Mouse (Mus musculus) hindbrain, embryonic 16.5 days (tissue): ENCODE measurements around the gene Psmc5. TPM values are rescaled to one million over a fixed set of nuclear protein-coding genes. Genes with fewer than 3 reads are reported as not detected.

ENCODE experiments used
- ATAC-seq: fragments of 200-750 bp; cut with Nextera tagmentation; 2 replicates; pipeline ENCODE4 v1.8.0; 2017; ENCODE audit warnings: moderate TSS enrichment, moderate library complexity
- H3K27ac ChIP-seq: fragments of 300-500 bp; sonication (generic); 2 replicates; pipeline ENCODE4 v1.5.1; 2014; ENCODE audit warnings: low read depth, mild to moderate bottlenecking, control low read depth, low read length, moderate library complexity
- H3K27me3 ChIP-seq: fragments of 300-500 bp; sonication (generic); replicated peaks from 2 replicates; pipeline ENCODE4 v1.6.1; 2014; ENCODE audit warnings: low read length; ENCODE audit not compliant: control insufficient read depth, insufficient read depth
- H3K36me3 ChIP-seq: fragments of 300-500 bp; sonication (generic); 2 replicates; pipeline ENCODE4 v1.6.1; 2014; ENCODE audit warnings: mild to moderate bottlenecking, low read length, moderate library complexity, mixed read lengths; ENCODE audit not compliant: control insufficient read depth, insufficient read depth
- H3K4me1 ChIP-seq: fragments of 300-500 bp; sonication (generic); 2 replicates; pipeline ENCODE4 v1.6.1; 2014; ENCODE audit warnings: low read depth, low read length; ENCODE audit not compliant: control insufficient read depth, insufficient read depth
- H3K4me2 ChIP-seq: fragments of 300-500 bp; sonication (generic); 2 replicates; pipeline ENCODE4 v1.6.1; 2014; ENCODE audit warnings: mild to moderate bottlenecking, low read length, control low read depth, moderate library complexity
- H3K4me3 ChIP-seq: fragments of 300-500 bp; sonication (generic); 2 replicates; pipeline ENCODE4 v1.5.1; 2014; ENCODE audit warnings: mild to moderate bottlenecking, low read length, control low read depth, moderate library complexity
- H3K9ac ChIP-seq: fragments of 300-500 bp; sonication (generic); 2 replicates; pipeline ENCODE4 v1.6.1; 2014; ENCODE audit warnings: low read depth, mild to moderate bottlenecking, control low read depth, low read length, moderate library complexity
- H3K9me3 ChIP-seq: fragments of 300-500 bp; sonication (generic); 2 replicates; pipeline ENCODE4 v1.6.1; 2014; ENCODE audit warnings: mild to moderate bottlenecking, low read length, moderate library complexity; ENCODE audit not compliant: control insufficient read depth
- WGBS: fragments of 180-500 bp; shearing (Covaris S2); extraction: QIAGEN DNeasy Blood & Tissue Kit; methylation state at CpG from one replicate; pipeline ENCODE4 v1.1.7; 2014; 5-methylcytosine and 5-hydroxymethylcytosine counted together
- polyA plus RNA-seq: library from polyadenylated mRNA; unstranded; fragments of >200 nt; fragmentation: Nextera tagmentation; extraction: Ambion mirVana; gene quantifications from 2 replicates; pipeline ENCODE4 v1.2.1, GENCODE M21; 2015

Gene Psmc5
- polyA plus RNA-seq, 1 experiment from 2014 or later: 330 TPM

DNA sequence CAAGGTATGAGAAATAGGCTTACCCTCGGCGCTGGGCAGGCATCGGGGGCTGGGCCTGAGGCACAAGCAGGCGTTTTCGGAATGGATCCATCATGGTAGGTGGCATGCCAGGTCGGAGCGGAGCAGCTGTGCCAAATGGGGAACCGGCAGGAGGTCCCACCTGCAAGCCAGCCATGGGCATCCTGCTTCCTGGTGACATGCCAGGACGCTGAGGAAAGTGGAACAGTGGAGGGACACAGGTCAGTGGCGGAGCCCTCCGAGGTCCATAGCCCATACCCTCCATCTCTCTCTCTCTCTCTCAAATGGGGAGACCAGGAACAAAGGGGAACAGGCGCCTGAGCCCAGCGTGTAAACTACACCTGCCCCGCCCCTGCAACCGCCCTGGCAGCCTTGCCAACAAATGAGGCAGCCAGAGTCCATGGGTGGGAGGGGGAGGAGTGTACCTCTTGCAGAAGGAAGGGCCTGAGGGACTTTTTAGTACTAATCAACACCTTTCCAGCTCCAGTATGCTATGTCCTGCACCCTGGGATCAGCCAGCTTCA, 11.4 kb downstream of the Psmc5 start:
- H3K27me3 ChIP-seq: no peaks in the 10 kb centered on the region
- WGBS: 61% methylated on average over 15 of the region's 15 CpGs
- peak overlapping the region; percentile 35; the same call in 1 of the 2 replicates for H3K27ac ChIP-seq
- H3K4me1 ChIP-seq: peaks cover 23% of the 10 kb centered on the region
- peaks cover 43% of the 10 kb centered on the region for H3K36me3 ChIP-seq
- no peak overlapping the region for H3K9ac ChIP-seq
- no peak for ATAC-seq
- 0 out of 2 replicates have a peak overlapping the region, but pooled peaks have one; percentile 2 for H3K4me3 ChIP-seq
- no peaks in the 10 kb centered on the region for H3K9me3 ChIP-seq
- peak overlapping the region; percentile 17 for H3K4me2 ChIP-seq

DNA sequence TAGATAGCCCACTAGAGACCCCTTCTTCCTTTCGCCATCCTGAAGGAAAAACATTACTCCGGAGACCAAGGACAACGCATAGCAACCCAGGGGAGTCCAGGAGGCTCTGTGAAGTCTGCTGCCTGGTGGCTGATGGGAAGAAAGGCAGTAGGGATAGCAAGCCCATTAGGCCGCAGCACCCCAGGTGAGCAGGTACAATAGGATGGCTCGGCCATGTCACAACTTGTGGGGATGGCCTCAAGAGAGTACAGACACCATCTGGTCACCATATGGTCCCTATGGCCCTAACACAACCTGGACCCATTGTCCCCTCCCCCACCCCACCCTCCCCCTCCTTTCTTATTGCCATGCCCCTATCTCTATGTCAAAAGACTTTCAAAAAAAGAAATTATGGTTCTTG, 11.9 kb downstream of the Psmc5 start:
- no peaks in the 10 kb centered on the region for H3K27me3 ChIP-seq
- no peak overlapping the region for H3K4me3 ChIP-seq
- H3K27ac ChIP-seq: peak overlapping the region; percentile 76
- 58% methylated on average over 5 of the region's 5 CpGs for WGBS
- H3K4me1 ChIP-seq: peaks cover 23% of the 10 kb centered on the region
- H3K4me2 ChIP-seq: no peak overlapping the region; the same call in 1 of the 2 replicates
- H3K36me3 ChIP-seq: peaks cover 38% of the 10 kb centered on the region
- ATAC-seq: no peak
- H3K9ac ChIP-seq: no peak overlapping the region
- H3K9me3 ChIP-seq: no peaks in the 10 kb centered on the region

DNA sequence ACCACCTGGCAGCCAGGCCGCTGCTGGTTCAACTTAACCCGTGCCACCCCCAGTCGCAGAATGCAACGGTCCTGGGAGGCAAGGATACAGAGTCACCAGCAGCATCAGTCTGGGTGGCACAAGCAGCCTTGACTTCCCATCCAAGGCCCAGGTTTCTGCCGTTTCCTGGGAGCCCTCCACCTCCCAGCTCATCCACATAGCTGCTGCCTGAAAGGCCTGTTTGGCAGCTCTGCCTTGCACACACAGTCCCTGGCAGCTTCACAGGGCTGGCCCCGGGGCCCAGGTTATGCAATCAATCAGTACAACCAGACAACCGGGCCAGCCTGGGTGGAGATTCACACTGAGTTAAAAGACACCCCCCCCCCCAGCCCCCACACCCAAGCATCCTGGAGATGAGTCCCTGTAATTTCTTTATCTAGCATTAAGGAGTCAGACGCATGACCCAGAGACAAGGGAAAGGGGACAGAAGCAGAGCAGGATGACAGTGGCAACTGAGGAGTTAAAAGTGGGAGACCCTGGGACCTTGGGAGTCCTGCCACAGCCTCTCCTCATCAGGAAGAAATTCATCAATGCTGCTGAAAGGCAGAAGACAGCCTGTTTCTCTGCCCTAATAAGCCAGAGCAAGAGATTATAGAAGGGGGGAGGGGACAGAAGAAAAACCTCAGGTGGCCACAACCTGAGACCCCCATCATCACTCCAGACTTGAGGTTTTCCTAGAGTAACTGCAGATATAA, 12.5 kb downstream of the Psmc5 start:
- H3K4me1 ChIP-seq: peaks cover 23% of the 10 kb centered on the region
- H3K36me3 ChIP-seq: peaks cover 32% of the 10 kb centered on the region
- no peaks in the 10 kb centered on the region for H3K9me3 ChIP-seq
- H3K4me3 ChIP-seq: no peak overlapping the region
- no peak for ATAC-seq
- 36% methylated on average over 8 of the region's 8 CpGs for WGBS
- peak overlapping the region; percentile 31; the same call in 1 of the 2 replicates for H3K4me2 ChIP-seq
- no peaks in the 10 kb centered on the region for H3K27me3 ChIP-seq
- peak overlapping the region; percentile 76 for H3K27ac ChIP-seq
- H3K9ac ChIP-seq: peak overlapping the region; percentile 41

DNA sequence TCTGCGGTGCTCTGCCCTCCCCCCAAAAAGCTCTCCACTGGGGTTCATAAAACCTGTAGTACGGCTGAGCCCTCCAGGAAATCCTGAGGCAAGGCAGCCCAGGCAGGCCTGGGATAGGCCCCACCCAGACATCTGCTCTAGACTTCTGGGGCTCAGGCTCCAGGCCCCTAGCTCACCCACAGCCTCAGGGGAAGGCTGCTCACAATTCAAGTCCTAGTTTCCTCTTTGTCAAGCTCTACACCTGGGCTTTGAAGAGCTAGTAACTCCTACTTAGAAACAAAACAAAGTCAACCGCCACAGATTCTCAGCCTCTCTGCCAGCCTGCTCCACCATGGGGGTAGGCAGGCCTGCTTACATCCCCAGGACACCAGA, 13.1 kb downstream of the Psmc5 start:
- Histone ChIP-seq H3K36me3 (peaks cover 27% of the 10 kb centered on the region), H3K4me3 (no peak overlapping the region), H3K27ac (peak overlapping the region; percentile 76), H3K9ac (peak overlapping the region; percentile 41), H3K9me3 (no peaks in the 10 kb centered on the region), H3K27me3 (no peaks in the 10 kb centered on the region), H3K4me1 (peaks cover 23% of the 10 kb centered on the region), H3K4me2 (peak overlapping the region; percentile 31; the same call in 1 of the 2 replicates)
- ATAC-seq: no peak
- WGBS: 33% methylated on average over 3 of the region's 3 CpGs

DNA sequence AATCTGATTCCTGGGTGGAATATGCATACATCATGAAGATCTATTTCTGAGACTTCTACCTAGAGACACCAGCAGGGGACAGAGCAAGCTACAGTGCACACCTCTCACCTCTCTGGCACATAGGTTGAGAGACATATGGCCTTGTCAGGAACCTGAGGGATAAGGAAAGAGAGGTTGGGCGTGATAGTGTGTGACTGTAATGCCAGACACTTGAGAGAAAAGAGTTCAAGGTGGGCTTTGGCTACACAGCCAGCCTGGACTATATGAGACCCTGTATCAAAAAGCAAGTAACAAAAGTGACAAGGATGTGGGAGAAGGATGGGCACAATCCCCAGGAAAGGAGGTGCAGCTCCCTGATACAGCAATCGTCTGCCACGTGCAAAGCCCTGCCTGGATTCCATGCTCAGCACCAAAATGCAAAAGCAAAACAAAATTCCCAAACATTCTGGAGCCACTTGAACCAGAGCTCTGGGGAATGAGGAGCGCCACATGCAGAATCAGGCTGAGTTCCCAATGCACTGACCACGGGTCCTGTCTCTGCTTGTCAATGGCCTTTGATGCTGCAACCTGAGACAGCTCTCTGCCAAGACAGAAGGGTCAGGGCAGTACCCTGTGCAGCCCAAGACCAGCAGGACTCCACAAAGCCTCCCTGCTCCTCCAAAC, 15.3 kb downstream of the Psmc5 start:
- H3K9ac ChIP-seq: peak overlapping the region; percentile 95
- WGBS: 43% methylated on average over 5 of the region's 5 CpGs
- H3K4me3 ChIP-seq: peak overlapping the region; percentile 95
- peaks cover 5% of the 10 kb centered on the region for H3K36me3 ChIP-seq
- no peaks in the 10 kb centered on the region for H3K9me3 ChIP-seq
- no peaks in the 10 kb centered on the region for H3K27me3 ChIP-seq
- H3K4me1 ChIP-seq: peaks cover 25% of the 10 kb centered on the region
- H3K4me2 ChIP-seq: peak overlapping the region; percentile 85
- H3K27ac ChIP-seq: peak overlapping the region; percentile 41; the same call in 1 of the 2 replicates
- ATAC-seq: no peak

DNA sequence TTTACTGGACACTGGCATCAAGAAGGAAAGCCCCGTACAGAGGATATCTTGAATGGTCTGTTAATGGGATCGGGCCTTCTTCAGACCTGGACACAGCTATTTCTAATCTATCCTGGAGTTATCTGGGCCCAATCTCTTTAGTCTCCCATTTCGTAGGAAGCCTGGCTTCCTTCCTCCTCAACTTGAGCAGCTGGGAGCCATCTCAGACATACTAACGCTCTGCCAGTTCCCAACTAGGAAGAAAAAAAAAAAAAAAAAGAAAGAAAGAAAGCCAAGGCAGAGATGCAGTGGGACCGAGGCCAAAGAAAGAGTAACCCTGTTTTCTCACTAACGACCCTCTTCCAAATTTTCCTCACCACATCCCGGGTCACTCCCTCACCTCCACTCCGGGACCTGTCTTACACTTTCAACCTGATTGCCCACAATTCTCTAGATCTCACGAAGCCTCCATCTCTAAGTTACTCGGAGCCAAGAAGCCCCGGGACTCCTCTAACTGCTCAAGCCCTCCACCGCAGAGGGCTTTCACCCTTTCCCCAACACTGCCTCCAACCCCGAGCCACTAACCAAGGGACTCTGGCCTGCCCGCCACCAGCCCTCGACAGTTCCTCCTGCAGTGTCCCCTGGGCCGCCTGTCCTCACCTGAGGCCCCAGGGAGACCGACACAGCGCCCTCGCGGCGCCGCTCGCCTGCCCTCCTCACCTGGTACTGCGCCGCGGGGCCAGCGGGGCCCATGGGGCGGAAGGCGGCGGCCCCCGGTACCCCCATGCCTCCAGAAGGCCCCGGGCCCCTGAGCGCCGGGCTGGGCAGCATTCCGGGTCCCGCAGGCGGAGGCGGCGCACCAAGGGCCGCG, 16.1 kb downstream of the Psmc5 start:
- Histone ChIP-seq H3K4me2 (peak overlapping the region; percentile 85), H3K27ac (peak overlapping the region; percentile 88), H3K4me1 (peaks cover 28% of the 10 kb centered on the region), H3K27me3 (no peaks in the 10 kb centered on the region), H3K9me3 (no peaks in the 10 kb centered on the region), H3K4me3 (peak overlapping the region; percentile 95), H3K36me3 (no peaks in the 10 kb centered on the region; the same call in 1 of the 2 replicates), H3K9ac (peak overlapping the region; percentile 95)
- ATAC-seq: peak; percentile 29
- 2% methylated on average over 37 of the region's 41 CpGs for WGBS

DNA sequence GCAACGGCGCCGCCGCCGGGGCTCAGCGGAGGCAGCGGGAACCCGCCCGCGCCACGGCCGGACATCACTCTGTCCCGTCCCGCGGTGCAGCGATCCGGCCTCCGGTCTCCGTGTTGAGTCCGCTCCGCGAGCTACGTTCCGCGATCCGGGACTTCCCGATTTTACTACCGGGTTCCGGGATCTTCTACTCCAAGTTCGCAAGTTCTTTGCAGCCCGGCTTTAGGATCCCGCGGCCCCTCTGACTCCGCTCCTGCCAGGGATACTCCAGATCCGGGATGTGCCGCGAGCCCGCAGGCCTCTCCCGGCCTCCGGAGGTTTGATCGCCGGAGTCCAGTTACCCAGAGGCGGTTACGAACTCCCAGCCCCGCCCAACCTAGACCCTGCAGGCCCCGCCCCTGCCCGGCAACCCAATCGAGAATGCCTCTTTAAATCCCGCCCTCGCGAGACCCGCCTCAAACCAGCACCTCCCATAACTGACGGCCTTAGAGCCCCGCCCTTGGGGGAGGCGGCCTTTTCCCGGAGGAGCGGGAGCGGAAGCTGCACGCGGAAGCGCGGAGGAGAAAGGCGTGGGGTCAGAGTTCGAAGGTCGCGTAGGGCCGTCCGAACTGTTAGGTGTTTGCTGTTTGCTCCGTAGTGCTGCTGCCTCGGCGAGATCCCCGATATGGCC, 16.8 kb downstream of the Psmc5 start, which contains the start of gene Smarcd2:
TSS of gene Smarcd2 (minus strand) at position 329 of the 667 bp plus-strand sequence.
- Histone ChIP-seq H3K27me3 (no peaks in the 10 kb centered on the region), H3K9ac (peak within 1 kb of the TSS; percentile 95), H3K4me2 (peak within 1 kb of the TSS; percentile 85), H3K4me1 (peaks cover 26% of the 10 kb centered on the region), H3K27ac (peak within 1 kb of the TSS; percentile 88), H3K36me3 (no peaks in the 10 kb centered on the region), H3K4me3 (peak within 1 kb of the TSS; percentile 95), H3K9me3 (no peaks in the 10 kb centered on the region)
- under 1% methylated on average over 67 of the region's 72 CpGs for WGBS
- peak; percentile 94 for ATAC-seq

DNA sequence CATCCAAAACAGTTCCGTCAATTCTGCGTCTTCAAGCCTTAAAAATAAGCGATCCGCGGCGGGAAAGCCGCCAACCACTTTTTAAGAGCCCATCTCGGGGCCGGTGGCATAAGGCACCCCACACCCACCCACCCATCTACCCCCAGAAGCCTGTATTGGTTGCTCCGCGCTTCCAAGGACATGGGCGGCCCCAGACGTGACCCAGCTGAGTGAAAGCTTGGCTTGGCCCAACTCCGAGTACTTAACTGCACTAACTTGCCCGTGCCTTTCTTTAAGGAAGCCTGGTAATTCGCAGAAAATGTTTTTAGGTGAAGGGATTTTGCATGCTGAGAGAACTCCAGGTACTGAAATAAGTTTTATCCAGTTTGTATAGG, 17.3 kb downstream of the Psmc5 start:
- Histone ChIP-seq H3K27me3 (no peaks in the 10 kb centered on the region), H3K4me2 (peak overlapping the region; percentile 85), H3K36me3 (no peaks in the 10 kb centered on the region), H3K27ac (peak overlapping the region; percentile 76), H3K9ac (peak overlapping the region; percentile 95), H3K4me1 (peaks cover 23% of the 10 kb centered on the region), H3K4me3 (peak overlapping the region; percentile 95), H3K9me3 (no peaks in the 10 kb centered on the region)
- peak; percentile 6; the same call in 1 of the 2 replicates for ATAC-seq
- 14% methylated on average over 16 of the region's 16 CpGs for WGBS
